Mouse (Mus musculus) hindbrain, postnatal 0 days (tissue): ENCODE results near the gene Dnmt3b. TPM values are rescaled to one million over a fixed set of nuclear protein-coding genes. Genes with fewer than 3 reads are reported as not detected.
A peak's percentile ranks its signal among the peaks of the same experiment; 100 is the strongest.
"Not testable (repeated sequence)": the region's sequence is repeated elsewhere in the genome, so short reads cannot be mapped to it uniquely, and the experiment has no call there.

Source experiments
- ATAC-seq: fragments of 200-750 bp; cut with Nextera tagmentation; 2 replicates; pipeline ENCODE4 v1.8.0; 2017; ENCODE audit warnings: mild to moderate bottlenecking, moderate TSS enrichment, moderate library complexity
- DNase-seq: peaks from one replicate; pipeline ENCODE4 v3.0.0-alpha.2; 2015; ENCODE audit warnings: low spot score
- H3K27ac ChIP-seq: fragments of 300-500 bp; sonication (generic); 2 replicates; pipeline ENCODE4 v1.5.1; 2014; ENCODE audit warnings: mild to moderate bottlenecking
- H3K27me3 ChIP-seq: fragments of 300-500 bp; sonication (generic); 2 replicates; pipeline ENCODE4 v1.6.1; 2014; ENCODE audit warnings: low read length, mixed read lengths; ENCODE audit not compliant: insufficient read depth
- H3K36me3 ChIP-seq: fragments of 300-500 bp; sonication (generic); 2 replicates; pipeline ENCODE4 v1.6.1; 2014; ENCODE audit warnings: low read length, mixed read lengths; ENCODE audit not compliant: insufficient read depth
- H3K4me1 ChIP-seq: fragments of 300-500 bp; sonication (generic); 2 replicates; pipeline ENCODE4 v1.6.1; 2014; ENCODE audit warnings: antibody characterized with exemption, low read length, mixed read lengths; ENCODE audit not compliant: insufficient read depth
- H3K4me2 ChIP-seq: fragments of 300-500 bp; sonication (generic); 2 replicates; pipeline ENCODE4 v1.6.1; 2014; ENCODE audit warnings: low read depth, mild to moderate bottlenecking, low read length, moderate library complexity, mixed read lengths
- H3K4me3 ChIP-seq: fragments of 300-500 bp; sonication (generic); 2 replicates; pipeline ENCODE4 v1.5.1; 2014; ENCODE audit warnings: low read length
- H3K9ac ChIP-seq: fragments of 300-500 bp; sonication (generic); replicated peaks from 2 replicates; pipeline ENCODE4 v1.6.1; 2014; ENCODE audit warnings: mild to moderate bottlenecking, low read length, moderate library complexity, mixed read lengths
- H3K9me3 ChIP-seq: fragments of 300-500 bp; sonication (generic); 2 replicates; pipeline ENCODE4 v1.6.1; 2016; ENCODE audit warnings: low read length, mixed read lengths
- CTCF ChIP-seq: IDR thresholded peaks from 2 replicates; pipeline ENCODE4 v1.5.1; 2016; ENCODE audit warnings: antibody characterized with exemption, control low read depth, low read depth
- WGBS: fragments of 180-500 bp; shearing (Covaris S2); extraction: QIAGEN DNeasy Blood & Tissue Kit; methylation state at CpG from one replicate; pipeline ENCODE4 v1.1.7; 2014; 5-methylcytosine and 5-hydroxymethylcytosine counted together
- polyA plus RNA-seq: library from polyadenylated mRNA; unstranded; fragments of >200 nt; fragmentation: Nextera tagmentation; extraction: Ambion mirVana; gene quantifications from 2 replicates; pipeline ENCODE4 v1.2.1, GENCODE M21; 2015
- total RNA-seq: library from RNA; depleted of rRNA; stranded (reverse); fragments of >200 nt; gene quantifications from 2 replicates; pipeline ENCODE4 v1.2.3, GENCODE M21; 2014

Dnmt3b gene
- total and polyA plus RNA-seq, 2 experiments from 2014 or later: 2.5 to 2.7 TPM

GRCm38 (mm10) chr2:153651681-153652080 lies 2.4 kb downstream of the Dnmt3b start:
- Histone ChIP-seq H3K36me3 (no peaks in the 10 kb centered on the region), H3K4me1 (peaks cover 16% of the 10 kb centered on the region), H3K4me3 (no peak overlapping the region), H3K9me3 (no peaks in the 10 kb centered on the region), H3K27ac (no peak overlapping the region), H3K27me3 (no peaks in the 10 kb centered on the region), H3K9ac (no peak overlapping the region), H3K4me2 (no peak overlapping the region)
- no peak for TF ChIP-seq CTCF
- DNase-seq: no peak
- 55% methylated on average over 3 of the region's 3 CpGs for WGBS
- no peak for ATAC-seq

GRCm38 (mm10) chr2:153657659-153658058 lies 8.4 kb downstream of the Dnmt3b start:
- not testable (repeated sequence) for ATAC-seq

GRCm38 (mm10) chr2:153660616-153661015 lies 11.4 kb downstream of the Dnmt3b start:
- H3K4me3 ChIP-seq: no peak overlapping the region
- no peaks in the 10 kb centered on the region; the same call in 1 of the 2 replicates for H3K36me3 ChIP-seq
- TF ChIP-seq CTCF: no peak
- DNase-seq (no peak), ATAC-seq (no peak)
- H3K27ac ChIP-seq: no peak overlapping the region
- H3K9me3 ChIP-seq: no peaks in the 10 kb centered on the region
- no peak overlapping the region for H3K9ac ChIP-seq
- H3K4me2 ChIP-seq: no peak overlapping the region
- H3K27me3 ChIP-seq: no peaks in the 10 kb centered on the region
- 57% methylated on average over 3 of the region's 3 CpGs for WGBS
- no peaks in the 10 kb centered on the region for H3K4me1 ChIP-seq

More at GRCm38 (mm10) chr2:153657659-153658058, 8.4 kb downstream of the Dnmt3b start:
- H3K36me3 ChIP-seq, H3K4me3 ChIP-seq, H3K27me3 ChIP-seq, H3K4me1 ChIP-seq, H3K9ac ChIP-seq, H3K4me2 ChIP-seq, H3K9me3 ChIP-seq, DNase-seq, H3K27ac ChIP-seq: not testable (repeated sequence)
- 81% methylated on average over 6 of the region's 8 CpGs for WGBS

DNA sequence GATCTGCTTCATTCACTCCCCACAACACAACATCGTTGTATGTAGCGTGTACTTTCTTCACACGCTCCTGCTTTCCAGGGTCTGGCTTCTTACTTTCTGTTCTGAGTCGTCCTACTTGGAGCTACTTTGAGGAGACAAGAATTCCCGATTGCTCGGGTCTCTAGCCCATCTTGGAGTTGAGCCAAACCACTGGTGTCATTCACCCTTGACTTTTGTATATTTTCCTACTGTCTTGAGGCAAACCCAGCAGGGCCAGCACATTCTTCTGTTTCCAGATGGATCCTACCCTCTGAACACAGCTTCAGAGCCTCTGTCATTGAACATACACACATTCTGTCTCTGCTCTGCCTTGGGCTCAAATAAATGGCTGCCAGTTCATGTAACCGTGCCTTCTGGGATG lies 16.2 kb downstream of the Dnmt3b start:
- 83% methylated on average over 7 of the region's 7 CpGs for WGBS
- H3K4me3 ChIP-seq: no peak overlapping the region
- H3K9ac ChIP-seq: no peak overlapping the region
- H3K36me3 ChIP-seq: no peaks in the 10 kb centered on the region; the same call in 1 of the 2 replicates
- no peak overlapping the region for H3K27ac ChIP-seq
- H3K27me3 ChIP-seq: no peaks in the 10 kb centered on the region
- no peak for TF ChIP-seq CTCF
- DNase-seq (no peak), ATAC-seq (no peak)
- no peaks in the 10 kb centered on the region for H3K4me1 ChIP-seq
- no peaks in the 10 kb centered on the region for H3K9me3 ChIP-seq
- H3K4me2 ChIP-seq: no peak overlapping the region

DNA sequence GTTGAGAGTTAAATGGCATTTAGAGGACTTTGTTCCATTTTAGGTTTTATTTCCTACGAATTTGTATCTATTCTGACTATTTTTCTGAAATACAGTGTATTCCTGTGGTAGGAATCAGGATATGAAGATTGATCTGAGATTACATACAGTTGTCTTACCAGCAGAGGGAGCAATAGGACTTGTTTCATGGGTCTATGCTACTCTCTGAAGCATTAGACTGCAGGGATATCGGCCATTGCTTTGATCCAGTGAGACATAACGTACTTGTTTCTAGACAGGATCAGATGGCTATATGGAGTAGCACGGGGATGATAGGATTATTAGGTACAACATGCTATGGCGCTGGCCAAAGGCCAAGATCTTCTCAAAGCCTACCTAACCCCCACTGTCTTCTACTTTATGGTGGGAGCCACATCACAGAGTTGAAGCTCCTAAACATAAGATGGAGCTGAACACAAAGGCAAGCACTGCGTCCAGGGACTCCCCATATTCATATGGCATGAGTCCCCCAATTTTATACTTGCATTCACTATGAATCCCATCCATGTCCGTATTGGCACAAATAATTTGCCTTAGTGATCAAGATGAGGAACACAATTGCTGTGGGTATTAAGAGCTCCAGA lies 19.6 kb downstream of the Dnmt3b start:
- Histone ChIP-seq H3K27ac (no peak overlapping the region), H3K27me3 (no peaks in the 10 kb centered on the region), H3K9ac (no peak overlapping the region), H3K4me1 (no peaks in the 10 kb centered on the region), H3K36me3 (no peaks in the 10 kb centered on the region; the same call in 1 of the 2 replicates), H3K4me2 (no peak overlapping the region), H3K9me3 (no peaks in the 10 kb centered on the region), H3K4me3 (no peak overlapping the region)
- TF ChIP-seq CTCF: peak; percentile 80
- ATAC-seq (peak; percentile 86), DNase-seq (peak; percentile 93)
- 55% methylated on average over 7 of the region's 7 CpGs for WGBS

GRCm38 (mm10) chr2:153670111-153670510 lies 20.9 kb downstream of the Dnmt3b start:
- ATAC-seq (no peak), DNase-seq (peak; percentile 35)
- Histone ChIP-seq H3K4me3 (no peak overlapping the region), H3K27me3 (no peaks in the 10 kb centered on the region), H3K27ac (no peak overlapping the region), H3K9me3 (no peaks in the 10 kb centered on the region), H3K4me2 (no peak overlapping the region), H3K36me3 (no peaks in the 10 kb centered on the region; the same call in 1 of the 2 replicates), H3K9ac (no peak overlapping the region), H3K4me1 (no peaks in the 10 kb centered on the region)
- TF ChIP-seq CTCF: no peak
- 36% methylated on average over 5 of the region's 5 CpGs for WGBS

DNA sequence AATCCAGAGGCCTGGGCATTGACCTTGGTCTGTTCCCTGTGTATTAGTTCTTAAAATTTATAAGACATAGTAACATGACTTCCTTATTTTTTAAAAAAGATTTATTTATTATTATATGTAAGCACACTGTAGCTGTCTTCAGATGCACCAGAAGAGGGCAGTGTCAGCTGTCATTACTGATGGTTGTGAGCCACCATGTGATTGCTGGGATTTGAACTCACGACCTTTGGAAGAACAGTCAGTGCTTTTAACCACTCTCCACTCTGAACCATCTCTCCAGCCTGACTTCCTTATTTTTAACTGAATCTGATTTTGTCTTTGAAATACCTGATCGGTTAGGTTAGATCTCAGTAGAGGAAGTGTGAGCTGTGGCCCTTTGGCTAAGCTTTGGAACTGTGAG lies 23.4 kb downstream of the Dnmt3b start:
- no peak overlapping the region for H3K4me3 ChIP-seq
- no peak overlapping the region for H3K27ac ChIP-seq
- ATAC-seq (no peak), DNase-seq (no peak)
- no peak overlapping the region for H3K9ac ChIP-seq
- no peaks in the 10 kb centered on the region for H3K27me3 ChIP-seq
- no peaks in the 10 kb centered on the region for H3K4me1 ChIP-seq
- H3K4me2 ChIP-seq: no peak overlapping the region
- H3K9me3 ChIP-seq: no peaks in the 10 kb centered on the region
- WGBS: 89% methylated on average over 2 of the region's 2 CpGs
- TF ChIP-seq CTCF: peak; percentile 38
- H3K36me3 ChIP-seq: no peaks in the 10 kb centered on the region; the same call in 1 of the 2 replicates

DNA sequence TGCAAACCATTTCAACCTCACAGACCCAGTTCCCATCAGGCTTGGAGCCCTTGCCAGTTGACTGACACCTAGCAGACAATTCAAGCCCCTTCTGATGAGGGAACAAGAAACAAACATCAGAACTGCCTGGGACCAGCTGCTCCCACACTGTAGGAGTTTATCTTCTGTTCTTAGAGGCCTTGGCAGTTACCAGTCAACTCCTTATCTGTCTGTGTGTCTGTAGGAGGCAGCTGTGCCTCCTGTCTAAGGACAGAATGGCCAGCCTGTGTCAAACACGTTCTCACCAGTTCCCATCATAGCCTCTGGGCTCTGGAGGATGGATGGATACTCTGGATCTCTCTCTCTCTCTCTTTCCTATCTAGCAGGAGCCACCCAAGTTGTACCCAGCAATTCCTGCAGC lies 26.1 kb downstream of the Dnmt3b start:
- not testable (repeated sequence) for H3K27ac ChIP-seq, H3K9me3 ChIP-seq, ATAC-seq, H3K4me1 ChIP-seq, H3K4me2 ChIP-seq, H3K4me3 ChIP-seq, H3K27me3 ChIP-seq, H3K36me3 ChIP-seq, DNase-seq, H3K9ac ChIP-seq
- 86% methylated on average over 1 of the region's 1 CpGs for WGBS
